Mouse (Mus musculus): Measurements from ENCODE around the gene Dmac2. TPM values are rescaled to one million over a fixed set of nuclear protein-coding genes. Genes with fewer than 3 reads are reported as not detected.

The Dmac2 gene
- 31.3 TPM for polyA plus RNA-seq (2014; fragmentation: Illumina TruSeq; extraction: RNeasy Lipid Tissue Mini Kit (QIAGEN cat#74804); ENCODE audit: low read depth, low replicate concordance)

DNA sequence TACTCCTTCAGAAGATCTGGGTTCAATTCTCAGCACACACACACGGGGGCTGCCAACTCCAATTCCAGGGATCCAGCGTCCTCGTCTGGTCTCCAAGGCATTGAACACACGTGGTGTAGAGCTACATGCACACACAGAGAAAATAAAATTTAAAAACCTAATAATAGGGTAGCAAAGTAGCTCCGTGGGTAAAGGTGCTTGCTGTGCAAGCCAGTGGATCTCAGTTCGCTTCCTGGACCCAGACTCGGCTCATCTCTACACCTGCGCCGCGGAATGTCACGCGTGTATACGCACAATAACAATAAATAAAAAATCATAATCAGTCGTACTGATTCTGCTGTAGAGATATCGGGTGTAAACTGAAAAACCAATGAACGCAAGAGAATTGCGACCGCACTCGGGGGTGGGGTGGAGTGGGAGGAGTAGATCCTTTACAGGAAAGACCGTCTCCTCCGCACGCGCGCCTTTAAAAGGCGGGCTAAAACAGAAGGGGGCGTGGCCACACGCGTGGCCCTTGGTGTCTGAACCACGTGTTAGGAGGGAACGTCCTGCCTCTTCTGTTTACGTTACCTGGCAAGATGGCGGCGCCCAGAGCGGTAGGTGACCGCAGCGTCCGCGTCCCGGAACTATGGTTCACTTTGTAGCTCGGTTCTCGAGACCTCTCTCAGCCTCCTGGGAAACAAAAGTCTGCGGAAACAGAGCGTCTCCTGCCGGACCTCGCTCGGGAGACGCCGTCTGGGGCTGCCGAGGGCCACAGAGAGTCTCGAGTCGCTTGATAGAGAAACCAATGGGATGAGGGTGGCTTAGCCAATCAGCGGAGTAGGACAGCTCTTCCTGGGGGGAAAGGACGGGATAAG lies at the start of gene Dmac2:
TSS of gene Dmac2 (plus strand) at position 550 of the 857 bp plus-strand sequence.

DNA sequence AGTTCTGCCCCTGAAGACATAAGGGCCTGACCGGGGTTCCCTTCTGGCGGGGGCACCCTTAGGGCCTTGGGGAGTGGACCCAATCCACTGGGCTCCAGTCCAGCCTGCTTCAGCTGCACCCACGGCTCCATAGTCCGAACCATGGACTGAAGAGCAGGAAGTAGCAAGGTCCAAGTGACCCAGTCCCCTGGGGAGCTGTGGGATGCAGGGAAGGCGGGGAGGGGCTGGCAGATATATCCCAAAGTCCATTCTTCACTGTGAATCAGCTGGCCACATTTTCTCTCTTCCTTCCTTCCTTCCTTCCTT lies 3.6 kb upstream of the Dmac2 start, which contains the start of gene Erich4:
TSS of gene Erich4 (minus strand) at position 187 of the 306 bp plus-strand sequence.

DNA sequence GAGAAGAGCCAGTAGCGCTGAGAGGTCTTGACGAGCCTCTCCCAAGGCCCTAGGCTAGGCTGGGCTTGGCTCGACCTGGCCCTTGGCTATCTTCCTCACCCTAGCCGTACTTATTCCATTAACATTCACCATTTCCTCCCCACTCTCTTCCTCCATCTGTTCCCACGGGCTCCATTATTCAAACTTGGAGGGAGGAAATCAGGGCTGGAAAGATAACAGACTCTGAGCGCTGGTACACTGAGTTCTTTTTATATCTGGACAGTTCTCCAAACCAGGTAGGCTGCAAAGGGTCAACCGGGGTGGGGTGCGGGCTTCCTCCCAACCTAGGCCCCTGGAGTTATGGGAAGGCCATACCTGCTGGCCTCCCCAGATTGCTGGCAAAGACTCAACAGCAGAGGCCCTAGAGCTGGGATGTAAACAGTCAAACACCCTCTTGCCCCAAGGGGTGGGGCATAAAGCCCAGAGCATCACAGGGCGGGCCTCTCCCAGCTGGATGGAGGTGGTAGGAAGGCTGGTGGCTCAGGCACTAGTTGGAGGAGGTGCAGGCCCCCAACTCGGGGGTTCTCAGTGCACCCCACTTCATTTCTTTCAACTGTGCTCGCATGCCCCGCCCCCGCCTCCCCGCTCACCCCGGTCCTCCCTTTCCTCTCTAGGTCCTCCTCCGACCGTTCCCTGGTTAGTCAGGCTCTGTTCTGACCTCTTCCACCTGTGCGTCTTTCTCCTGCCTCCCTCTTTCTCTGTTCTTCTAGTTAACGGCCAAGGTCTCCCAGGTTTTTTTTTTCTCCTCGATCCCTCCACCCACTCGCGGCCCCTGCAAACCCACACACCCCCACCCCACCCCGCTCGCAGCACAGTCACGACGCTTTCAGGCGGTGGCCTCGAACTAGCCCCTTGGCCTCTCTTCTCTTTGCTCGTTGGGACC lies 7.6 kb downstream of the Dmac2 start, which contains the start of gene B3gnt8:
TSS of gene B3gnt8 (plus strand) at position 146 of the 922 bp plus-strand sequence.

DNA sequence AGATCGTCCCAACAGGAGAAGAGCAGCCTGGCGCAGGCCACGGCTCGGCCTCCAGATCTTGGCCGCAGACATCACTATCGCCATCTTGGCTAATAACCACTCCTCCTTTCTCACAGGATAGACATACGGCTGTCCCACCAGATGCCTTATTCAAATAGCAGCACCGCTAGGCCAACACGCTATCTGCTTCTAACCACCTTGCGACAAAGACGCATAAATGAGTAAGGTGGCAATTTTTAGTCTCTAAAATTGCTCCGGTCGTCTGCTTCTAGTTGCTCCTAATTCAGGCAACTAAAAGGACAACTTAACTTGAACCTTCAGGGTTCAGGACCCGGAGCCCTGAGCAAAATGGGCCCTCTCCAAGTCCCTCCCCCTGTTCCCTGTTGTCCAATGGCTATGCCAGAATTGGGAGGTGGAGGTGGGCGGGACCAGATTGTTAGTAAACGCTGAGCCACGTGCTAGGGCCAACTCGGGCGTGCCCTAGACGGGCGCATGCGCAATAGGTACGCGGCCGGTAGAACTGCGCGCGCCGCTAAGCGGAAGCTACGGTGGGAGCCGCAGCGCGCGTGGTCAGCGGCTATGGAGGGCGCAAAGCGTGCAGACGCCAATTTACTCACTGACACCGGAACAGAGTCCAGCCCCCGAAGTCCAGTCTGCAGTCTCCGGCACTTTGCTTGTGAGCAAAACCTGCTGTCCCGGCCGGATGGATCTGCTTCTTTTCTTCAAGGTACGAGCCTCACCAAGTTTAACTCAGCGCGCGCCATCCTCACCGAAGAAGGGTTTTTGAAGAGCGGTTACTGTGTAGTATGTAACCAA lies 39.7 kb downstream of the Dmac2 start, which contains the start of the genes Bckdha and Exosc5:
TSS of gene Bckdha (minus strand) at position 325 of the 816 bp plus-strand sequence.
TSS of gene Exosc5 (plus strand) at position 508 of the 816 bp plus-strand sequence.

DNA sequence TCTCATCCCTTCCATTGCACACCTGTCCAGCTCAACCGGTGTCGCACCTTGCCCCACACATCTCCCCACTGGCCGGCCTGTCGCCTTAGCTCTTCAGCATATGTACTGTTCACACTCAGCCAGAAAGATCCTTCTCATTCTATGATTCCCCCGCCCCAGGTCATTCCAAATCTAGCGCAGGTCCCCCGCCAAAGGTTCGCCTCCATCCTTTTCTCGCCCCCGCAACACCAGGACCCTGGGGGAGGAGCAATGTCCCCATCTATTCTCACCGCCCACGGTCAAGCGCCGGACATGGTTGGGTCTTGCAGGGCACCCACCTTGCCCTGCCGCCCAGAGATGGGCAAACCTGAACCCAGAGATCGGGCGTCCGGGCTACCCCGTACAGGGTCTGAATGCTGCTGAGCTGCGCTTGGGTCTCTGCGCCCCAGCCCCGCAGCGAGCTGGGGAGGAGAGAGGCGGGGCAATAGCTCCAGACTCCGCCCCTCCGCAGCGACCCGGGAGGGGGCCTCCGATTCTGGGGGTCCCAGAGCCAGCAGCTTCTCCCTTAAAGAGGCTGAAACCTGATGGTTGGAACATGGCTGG lies 55.6 kb downstream of the Dmac2 start, which contains the start of gene Tmem91:
TSS of gene Tmem91 (minus strand) at position 448 of the 582 bp plus-strand sequence.

Other genes starting within 250 kb of the Dmac2 start
- gene Cnfn, start 249.7 kb upstream of the Dmac2 start, polyA plus RNA-seq (2014; fragmentation: Illumina TruSeq; extraction: RNeasy Lipid Tissue Mini Kit (QIAGEN cat#74804); ENCODE audit: low read depth, low replicate concordance), result not detected
- gene Lipe, start 220.7 kb upstream of the Dmac2 start, polyA plus RNA-seq (2014; fragmentation: Illumina TruSeq; extraction: RNeasy Lipid Tissue Mini Kit (QIAGEN cat#74804); ENCODE audit: low read depth, low replicate concordance), result 468 TPM
- gene Cxcl17, start 206.5 kb upstream of the Dmac2 start, polyA plus RNA-seq (2014; fragmentation: Illumina TruSeq; extraction: RNeasy Lipid Tissue Mini Kit (QIAGEN cat#74804); ENCODE audit: low read depth, low replicate concordance), result not detected
- 10.2 TPM for gene Ceacam1, start 141.8 kb upstream of the Dmac2 start, polyA plus RNA-seq (2014; fragmentation: Illumina TruSeq; extraction: RNeasy Lipid Tissue Mini Kit (QIAGEN cat#74804); ENCODE audit: low read depth, low replicate concordance)
- gene Ceacam2, start 79.6 kb upstream of the Dmac2 start, polyA plus RNA-seq (2014; fragmentation: Illumina TruSeq; extraction: RNeasy Lipid Tissue Mini Kit (QIAGEN cat#74804); ENCODE audit: low read depth, low replicate concordance), result 1.3 TPM
- 2.2 TPM for gene Erich4, start 3.5 kb upstream of the Dmac2 start, polyA plus RNA-seq (2014; fragmentation: Illumina TruSeq; extraction: RNeasy Lipid Tissue Mini Kit (QIAGEN cat#74804); ENCODE audit: low read depth, low replicate concordance)
- gene B3gnt8, start 7.2 kb downstream of the Dmac2 start, polyA plus RNA-seq (2014; fragmentation: Illumina TruSeq; extraction: RNeasy Lipid Tissue Mini Kit (QIAGEN cat#74804); ENCODE audit: low read depth, low replicate concordance), result 6.2 TPM
- gene Bckdha, start 39.6 kb downstream of the Dmac2 start, polyA plus RNA-seq (2014; fragmentation: Illumina TruSeq; extraction: RNeasy Lipid Tissue Mini Kit (QIAGEN cat#74804); ENCODE audit: low read depth, low replicate concordance), result 101 TPM
- 43.5 TPM for gene Exosc5, start 39.8 kb downstream of the Dmac2 start, polyA plus RNA-seq (2014; fragmentation: Illumina TruSeq; extraction: RNeasy Lipid Tissue Mini Kit (QIAGEN cat#74804); ENCODE audit: low read depth, low replicate concordance)
- gene Tmem91, start 55.8 kb downstream of the Dmac2 start, polyA plus RNA-seq (2014; fragmentation: Illumina TruSeq; extraction: RNeasy Lipid Tissue Mini Kit (QIAGEN cat#74804); ENCODE audit: low read depth, low replicate concordance), result 3.0 TPM
- gene B9d2, start 61.4 kb downstream of the Dmac2 start, polyA plus RNA-seq (2014; fragmentation: Illumina TruSeq; extraction: RNeasy Lipid Tissue Mini Kit (QIAGEN cat#74804); ENCODE audit: low read depth, low replicate concordance), result 18.2 TPM
- gene Tgfb1, start 67.6 kb downstream of the Dmac2 start, polyA plus RNA-seq (2014; fragmentation: Illumina TruSeq; extraction: RNeasy Lipid Tissue Mini Kit (QIAGEN cat#74804); ENCODE audit: low read depth, low replicate concordance), result 42.2 TPM
- 36.5 TPM for gene Ccdc97, start 99.7 kb downstream of the Dmac2 start, polyA plus RNA-seq (2014; fragmentation: Illumina TruSeq; extraction: RNeasy Lipid Tissue Mini Kit (QIAGEN cat#74804); ENCODE audit: low read depth, low replicate concordance)
- 94.4 TPM for gene Hnrnpul1, start 135.3 kb downstream of the Dmac2 start, polyA plus RNA-seq (2014; fragmentation: Illumina TruSeq; extraction: RNeasy Lipid Tissue Mini Kit (QIAGEN cat#74804); ENCODE audit: low read depth, low replicate concordance)
- 59.2 TPM for gene Axl, start 169.3 kb downstream of the Dmac2 start, polyA plus RNA-seq (2014; fragmentation: Illumina TruSeq; extraction: RNeasy Lipid Tissue Mini Kit (QIAGEN cat#74804); ENCODE audit: low read depth, low replicate concordance)
- gene Cyp2s1, start 197.5 kb downstream of the Dmac2 start, polyA plus RNA-seq (2014; fragmentation: Illumina TruSeq; extraction: RNeasy Lipid Tissue Mini Kit (QIAGEN cat#74804); ENCODE audit: low read depth, low replicate concordance), result 4.4 TPM

All from adipose tissue, adult 10 weeks (tissue).